Comparison of ENCODE assay signal across 8 mouse cellular contexts in genomic region chrX:96097491-96097970, GRCm38 (mm10). TPM values are rescaled to one million over a fixed set of nuclear protein-coding genes. Genes with fewer than 3 reads are reported as not detected.
DNase-seq lines count a peak whose midpoint lies in the region; ATAC-seq and TF ChIP-seq lines count a peak whose summit lies in the region.

No protein-coding gene starts in this region.

- peak; percentile 31 for ATAC-seq in inflammation-experienced regulatory T-cells, adult 6 months

- no peaks in the 10 kb centered on the region for H3K27me3 ChIP-seq in small intestine, adult 2 months (ENCODE audit: control insufficient read depth, insufficient read depth, low read length)

- no peak for DNase-seq in layer of hippocampus, adult 2 months (ENCODE audit: low spot score in 2 of 2)
- DNase-seq in layer of hippocampus, adult 9-11 months, result no peak
- DNase-seq in adrenal gland, adult (ENCODE audit: inconsistent age in 2 of 2, low spot score in 1 of 2), result no peak
- no peak for DNase-seq in layer of hippocampus, adult 9-10 months (ENCODE audit: low spot score)
- DNase-seq in kidney, adult 11 months, result no peak

- TF ChIP-seq POLR2A in bone marrow macrophage, adult 2 months (IDR thresholded peaks at IDR 0.05; ENCODE audit: borderline replicate concordance, low read depth, low read length), result no peak
- no peak for TF ChIP-seq POLR2A in small intestine, adult 2 months (IDR thresholded peaks at IDR 0.05; ENCODE audit: low read depth, low read length)

- peak overlapping the region; percentile 56; the same call in 1 of the 2 replicates for H3K4me3 ChIP-seq in layer of hippocampus, adult 2 months
- peak overlapping the region; percentile 98 for H3K4me3 ChIP-seq in bone marrow macrophage, adult 2 months (ENCODE audit: insufficient read depth, low read length)
- H3K4me3 ChIP-seq in small intestine, adult 2 months (ENCODE audit: low read depth, low read length), result 0 out of 2 replicates have a peak overlapping the region, but pooled peaks have one; percentile 31

- TF ChIP-seq CTCF in layer of hippocampus, adult 2 months (conservative IDR thresholded peaks at IDR 0.05), result no peak
- TF ChIP-seq CTCF in bone marrow macrophage, adult 2 months (IDR thresholded peaks at IDR 0.05; ENCODE audit: low read depth, low read length), result no peak
- TF ChIP-seq CTCF in small intestine, adult 2 months (IDR thresholded peaks at IDR 0.05; ENCODE audit: extremely low read depth, insufficient read length, insufficient replicate concordance, low read depth, low read length), result no peak

- peaks cover 28% of the 10 kb centered on the region for H3K4me1 ChIP-seq in bone marrow macrophage, adult 2 months (ENCODE audit: control insufficient read depth, insufficient read depth, low read length)
- H3K4me1 ChIP-seq in small intestine, adult 2 months (ENCODE audit: control insufficient read depth, insufficient read depth, insufficient read length, low read length), result no peaks in the 10 kb centered on the region

- H3K27ac ChIP-seq in layer of hippocampus, adult 2 months, result no peak overlapping the region
- peak overlapping the region; percentile 54 for H3K27ac ChIP-seq in bone marrow macrophage, adult 2 months (ENCODE audit: insufficient read depth, low read depth, low read length)
- H3K27ac ChIP-seq in small intestine, adult 2 months (ENCODE audit: insufficient read depth, low read depth, low read length), result no peak overlapping the region

- 55% methylated on average over 5 of the region's 5 CpGs for WGBS in small intestine, adult 2 months

- no peaks in the 10 kb centered on the region for H3K36me3 ChIP-seq in small intestine, adult 2 months (ENCODE audit: control insufficient read depth, insufficient read depth, low read length)

RNA-seq across cellular contexts. Expression of gene Msn, which starts 1.7 kb away (rescaled TPM):
- 10 to 100 TPM; 16.7 to 19.0 TPM for total RNA-seq in layer of hippocampus, adult 2 months (2021)
- polyA plus RNA-seq in bone marrow macrophage, adult 2 months (2012; ENCODE audit: insufficient read depth, insufficient read length, missing spikeins), result 426 and 464 TPM in 2 replicates
- 100 to 1,000 TPM; 734 to 778 (median 742) TPM for polyA plus RNA-seq in inflammation-experienced regulatory T-cells, adult 6 months (2017; shearing (Covaris generic))
- 9.0 and 12.8 TPM in 2 replicates for polyA plus RNA-seq in small intestine, adult 2 months (2012; rRNA removed)

Comparison
In these comparisons a context has a peak if more than half of its experiments do, and no peak if none do; other contexts are left out.
1. H3K4me3 ChIP-seq: peak in every context shown above with its lines; median percentile 98 in bone marrow macrophage, adult 2 months; 56 in layer of hippocampus, adult 2 months; 31 in small intestine, adult 2 months.
2. RNA of gene Msn, which starts 1.7 kb away (polyA plus RNA-seq): 734 to 778 TPM in inflammation-experienced regulatory T-cells, adult 6 months and 426 to 464 TPM in bone marrow macrophage, adult 2 months; 9.0 to 12.8 TPM in small intestine, adult 2 months; every median in the first group is over 10 times any median in the second.